Mouse (Mus musculus): ENCODE measurements around the gene Aqp12. TPM values are rescaled to one million over a fixed set of nuclear protein-coding genes. Genes with fewer than 3 reads are reported as not detected.

The Aqp12 gene
- polyA plus RNA-seq, 1 experiment = not detected

DNA sequence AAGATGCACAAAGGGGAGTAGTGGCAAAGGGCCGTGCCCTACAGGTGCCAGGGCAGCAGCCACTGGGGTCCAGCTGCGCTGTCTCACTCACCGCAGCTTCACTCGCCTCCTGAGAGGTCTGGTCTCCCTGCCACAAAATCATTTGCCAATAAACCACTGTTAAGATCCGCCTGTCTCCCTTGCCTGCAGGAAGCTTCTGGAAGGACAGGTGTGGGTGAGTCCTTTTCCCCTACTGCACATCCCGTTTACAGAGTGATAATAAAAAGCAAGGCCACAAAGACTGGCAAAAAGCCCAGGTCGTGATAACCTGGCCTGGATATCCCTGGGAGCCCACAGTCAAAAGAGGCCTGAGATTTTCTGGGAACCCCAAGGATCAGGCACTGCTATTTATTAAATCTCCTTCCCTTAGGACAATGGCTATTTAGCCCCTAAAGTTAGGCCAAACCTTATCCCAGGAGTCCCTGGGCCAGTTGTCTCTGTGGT lies 6.0 kb downstream of the Aqp12 start:
- no peaks in the 10 kb centered on the region for H3K36me3 ChIP-seq (ENCODE audit: control insufficient read depth, insufficient read depth)
- H3K79me3 ChIP-seq (ENCODE audit: low read depth) = no peaks in the 10 kb centered on the region
- TF ChIP-seq CTCF (IDR thresholded peaks at IDR 0.05; ENCODE audit: control insufficient read depth, insufficient read depth, insufficient read length) (no peak), CEBPB (IDR thresholded peaks at IDR 0.05; ENCODE audit: low read depth) (no peak), MYOG (IDR thresholded peaks at IDR 0.05; ENCODE audit: control insufficient read depth, extremely low read depth, insufficient read length) (no peak), MYOD1 (IDR thresholded peaks at IDR 0.05; ENCODE audit: control insufficient read depth, insufficient read length, low read depth) (no peak), MAX (IDR thresholded peaks at IDR 0.05) (no peak), USF1 (IDR thresholded peaks at IDR 0.05; ENCODE audit: low read depth) (no peak), FOSL1 (IDR thresholded peaks at IDR 0.05; ENCODE audit: insufficient read depth, low read length, poor library complexity, severe bottlenecking) (no peak)
- H3ac ChIP-seq (ENCODE audit: control insufficient read depth, insufficient read length, low read depth) = no peak overlapping the region
- H3K27me3 ChIP-seq (ENCODE audit: control insufficient read depth, insufficient read depth, insufficient read length) = peaks cover 29% of the 10 kb centered on the region
- H3K79me2 ChIP-seq (ENCODE audit: control insufficient read depth, insufficient read depth) = no peaks in the 10 kb centered on the region
- H3K4me3 ChIP-seq (ENCODE audit: insufficient read depth, poor library complexity, severe bottlenecking) = no peak overlapping the region

DNA sequence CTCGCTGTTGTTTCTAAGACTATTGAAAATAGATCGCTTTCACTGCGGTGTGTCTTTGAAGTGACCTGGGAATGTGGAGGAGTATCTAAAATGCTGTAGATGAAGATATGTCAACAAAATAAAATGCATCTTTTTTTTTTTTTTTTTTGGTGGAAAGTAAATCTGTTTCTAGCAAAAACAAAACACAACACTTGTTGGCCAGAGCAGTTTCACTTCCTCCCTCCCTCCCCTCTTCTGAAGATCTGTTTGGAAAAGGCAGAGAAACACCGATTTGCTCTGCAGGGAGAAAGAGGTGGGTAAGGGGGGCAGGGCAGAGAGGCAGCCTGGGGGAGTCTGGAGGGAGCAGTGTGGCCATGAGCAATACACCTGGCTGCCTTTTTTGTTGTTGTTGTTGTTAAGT lies 7.2 kb downstream of the Aqp12 start:
- H3K79me2 ChIP-seq (ENCODE audit: control insufficient read depth, insufficient read depth) = no peaks in the 10 kb centered on the region
- H3K4me3 ChIP-seq (ENCODE audit: insufficient read depth, poor library complexity, severe bottlenecking) = no peak overlapping the region
- H3K79me3 ChIP-seq (ENCODE audit: low read depth) = no peaks in the 10 kb centered on the region
- H3ac ChIP-seq (ENCODE audit: control insufficient read depth, insufficient read length, low read depth) = no peak overlapping the region
- TF ChIP-seq CEBPB (IDR thresholded peaks at IDR 0.05; ENCODE audit: low read depth) (no peak), CTCF (IDR thresholded peaks at IDR 0.05; ENCODE audit: control insufficient read depth, insufficient read depth, insufficient read length) (no peak)
- no peaks in the 10 kb centered on the region for H3K36me3 ChIP-seq (ENCODE audit: control insufficient read depth, insufficient read depth)
- peaks cover 21% of the 10 kb centered on the region for H3K27me3 ChIP-seq (ENCODE audit: control insufficient read depth, insufficient read depth, insufficient read length)

DNA sequence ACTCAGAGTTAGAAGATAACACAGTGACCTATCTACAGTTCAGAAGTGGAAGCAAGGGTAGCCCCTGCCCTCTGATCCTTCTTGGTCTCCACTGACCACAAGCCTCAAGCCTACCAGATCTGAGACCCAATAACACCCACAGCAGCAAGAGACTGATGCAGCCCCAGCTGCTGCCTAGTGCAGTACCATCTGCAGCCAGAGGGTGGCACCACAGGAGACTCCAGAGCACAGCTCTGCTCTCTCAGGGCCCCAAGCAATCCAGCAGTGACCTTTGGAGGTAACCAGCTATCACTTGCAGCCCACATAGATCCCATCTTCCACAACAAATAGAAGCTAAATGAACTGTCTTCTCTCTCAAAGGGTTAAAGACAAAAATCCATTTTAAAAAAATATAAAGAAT lies 8.3 kb downstream of the Aqp12 start:
- TF ChIP-seq CTCF (IDR thresholded peaks at IDR 0.05; ENCODE audit: control insufficient read depth, insufficient read depth, insufficient read length) = peak; percentile 66
- no peak for TF ChIP-seq MAX (IDR thresholded peaks at IDR 0.05)
- no peak for TF ChIP-seq MYOG (IDR thresholded peaks at IDR 0.05; ENCODE audit: control insufficient read depth, extremely low read depth, insufficient read length)
- TF ChIP-seq MYOD1 (IDR thresholded peaks at IDR 0.05; ENCODE audit: control insufficient read depth, insufficient read length, low read depth) = no peak
- Histone ChIP-seq H3ac (ENCODE audit: control insufficient read depth, insufficient read length, low read depth) (no peak overlapping the region), H3K79me3 (ENCODE audit: low read depth) (no peaks in the 10 kb centered on the region), H3K27me3 (ENCODE audit: control insufficient read depth, insufficient read depth, insufficient read length) (peaks cover 18% of the 10 kb centered on the region), H3K4me3 (ENCODE audit: insufficient read depth, poor library complexity, severe bottlenecking) (no peak overlapping the region), H3K79me2 (ENCODE audit: control insufficient read depth, insufficient read depth) (no peaks in the 10 kb centered on the region), H3K36me3 (ENCODE audit: control insufficient read depth, insufficient read depth) (no peaks in the 10 kb centered on the region)

GRCm38 (mm10) chr1:93015136-93015535 lies 9.0 kb downstream of the Aqp12 start:
- H3K79me3 ChIP-seq (ENCODE audit: low read depth) = no peaks in the 10 kb centered on the region

GRCm38 (mm10) chr1:93018716-93019115 lies 12.6 kb downstream of the Aqp12 start:
- no peak for TF ChIP-seq CTCF (IDR thresholded peaks at IDR 0.05; ENCODE audit: control insufficient read depth, insufficient read depth, insufficient read length)
- TF ChIP-seq MAX (IDR thresholded peaks at IDR 0.05) = no peak
- no peak for TF ChIP-seq CEBPB (IDR thresholded peaks at IDR 0.05; ENCODE audit: low read depth)
- no peak for TF ChIP-seq MYOG (IDR thresholded peaks at IDR 0.05; ENCODE audit: control insufficient read depth, extremely low read depth, insufficient read length)
- TF ChIP-seq USF1 (IDR thresholded peaks at IDR 0.05; ENCODE audit: low read depth) = no peak

More at GRCm38 (mm10) chr1:93015136-93015535, 9.0 kb downstream of the Aqp12 start:
- no peak overlapping the region for H3K4me3 ChIP-seq (ENCODE audit: insufficient read depth, poor library complexity, severe bottlenecking)
- peaks cover 23% of the 10 kb centered on the region for H3K27me3 ChIP-seq (ENCODE audit: control insufficient read depth, insufficient read depth, insufficient read length)
- H3K79me2 ChIP-seq (ENCODE audit: control insufficient read depth, insufficient read depth) = no peaks in the 10 kb centered on the region
- TF ChIP-seq MAX (IDR thresholded peaks at IDR 0.05) (no peak), MYOD1 (IDR thresholded peaks at IDR 0.05; ENCODE audit: control insufficient read depth, insufficient read length, low read depth) (no peak), USF1 (IDR thresholded peaks at IDR 0.05; ENCODE audit: low read depth) (no peak)
- no peak overlapping the region for H3ac ChIP-seq (ENCODE audit: control insufficient read depth, insufficient read length, low read depth)
- H3K36me3 ChIP-seq (ENCODE audit: control insufficient read depth, insufficient read depth) = no peaks in the 10 kb centered on the region

GRCm38 (mm10) chr1:93020602-93021001 lies 14.5 kb downstream of the Aqp12 start:
- no peak for TF ChIP-seq FOSL1 (IDR thresholded peaks at IDR 0.05; ENCODE audit: insufficient read depth, low read length, poor library complexity, severe bottlenecking)
- TF ChIP-seq CTCF (IDR thresholded peaks at IDR 0.05; ENCODE audit: control insufficient read depth, insufficient read depth, insufficient read length) = no peak
- TF ChIP-seq CEBPB (IDR thresholded peaks at IDR 0.05; ENCODE audit: low read depth) = no peak
- TF ChIP-seq MYOD1 (IDR thresholded peaks at IDR 0.05; ENCODE audit: control insufficient read depth, insufficient read length, low read depth) = no peak
- TF ChIP-seq MYOG (IDR thresholded peaks at IDR 0.05; ENCODE audit: control insufficient read depth, extremely low read depth, insufficient read length) = no peak
- TF ChIP-seq USF1 (IDR thresholded peaks at IDR 0.05; ENCODE audit: low read depth) = no peak
- no peak for TF ChIP-seq MAX (IDR thresholded peaks at IDR 0.05)
- H3ac ChIP-seq (ENCODE audit: control insufficient read depth, insufficient read length, low read depth) = no peak overlapping the region

More at GRCm38 (mm10) chr1:93018716-93019115, 12.6 kb downstream of the Aqp12 start:
- no peaks in the 10 kb centered on the region for H3K36me3 ChIP-seq (ENCODE audit: control insufficient read depth, insufficient read depth)
- H3K79me2 ChIP-seq (ENCODE audit: control insufficient read depth, insufficient read depth) = no peaks in the 10 kb centered on the region
- H3K4me3 ChIP-seq (ENCODE audit: insufficient read depth, poor library complexity, severe bottlenecking) = no peak overlapping the region
- peaks cover 35% of the 10 kb centered on the region for H3K27me3 ChIP-seq (ENCODE audit: control insufficient read depth, insufficient read depth, insufficient read length)
- no peak overlapping the region for H3ac ChIP-seq (ENCODE audit: control insufficient read depth, insufficient read length, low read depth)
- H3K79me3 ChIP-seq (ENCODE audit: low read depth) = no peaks in the 10 kb centered on the region

More at GRCm38 (mm10) chr1:93020602-93021001, 14.5 kb downstream of the Aqp12 start:
- Histone ChIP-seq H3K79me2 (ENCODE audit: control insufficient read depth, insufficient read depth) (no peaks in the 10 kb centered on the region), H3K79me3 (ENCODE audit: low read depth) (no peaks in the 10 kb centered on the region), H3K4me3 (ENCODE audit: insufficient read depth, poor library complexity, severe bottlenecking) (no peak overlapping the region), H3K36me3 (ENCODE audit: control insufficient read depth, insufficient read depth) (no peaks in the 10 kb centered on the region), H3K27me3 (ENCODE audit: control insufficient read depth, insufficient read depth, insufficient read length) (peaks cover 42% of the 10 kb centered on the region)

Measured in C2C12 (cell line).